Mouse (Mus musculus): ENCODE data around the gene Fam206a. TPM values are rescaled to one million over a fixed set of nuclear protein-coding genes. Genes with fewer than 3 reads are reported as not detected.

Fam206a gene
- polyA plus RNA-seq, 1 experiment from 2014 or later: 14.9 TPM

DNA sequence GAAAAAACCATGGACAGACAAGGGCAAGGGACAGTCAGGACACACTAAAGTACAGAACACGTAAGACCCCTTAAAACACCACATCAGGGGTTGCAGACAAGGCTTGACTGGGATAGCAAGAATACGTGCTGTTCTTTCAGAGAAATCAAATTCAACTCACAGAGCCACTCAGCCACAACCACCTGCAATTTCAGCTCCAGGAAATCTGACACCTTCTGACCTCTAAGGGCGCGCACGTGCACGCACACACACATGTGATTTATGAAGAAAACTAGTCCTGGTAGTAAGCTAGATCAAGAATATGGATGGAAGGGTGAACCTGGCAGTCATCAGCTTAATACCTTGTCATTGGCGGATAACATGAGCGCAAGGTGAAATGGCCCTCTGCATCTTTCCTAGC, 13.0 kb downstream of the Fam206a start:
- Histone ChIP-seq H3K9ac (no peak overlapping the region), H3K4me3 (replicated peaks) (no peak overlapping the region), H3K9me3 (no peaks in the 10 kb centered on the region), H3K4me2 (replicated peaks) (no peak overlapping the region), H3K27me3 (replicated peaks) (no peaks in the 10 kb centered on the region), H3K27ac (no peak overlapping the region), H3K4me1 (replicated peaks) (no peaks in the 10 kb centered on the region), H3K36me3 (no peaks in the 10 kb centered on the region)
- ATAC-seq: no peak
- WGBS: 73% methylated on average over 8 of the region's 8 CpGs

DNA sequence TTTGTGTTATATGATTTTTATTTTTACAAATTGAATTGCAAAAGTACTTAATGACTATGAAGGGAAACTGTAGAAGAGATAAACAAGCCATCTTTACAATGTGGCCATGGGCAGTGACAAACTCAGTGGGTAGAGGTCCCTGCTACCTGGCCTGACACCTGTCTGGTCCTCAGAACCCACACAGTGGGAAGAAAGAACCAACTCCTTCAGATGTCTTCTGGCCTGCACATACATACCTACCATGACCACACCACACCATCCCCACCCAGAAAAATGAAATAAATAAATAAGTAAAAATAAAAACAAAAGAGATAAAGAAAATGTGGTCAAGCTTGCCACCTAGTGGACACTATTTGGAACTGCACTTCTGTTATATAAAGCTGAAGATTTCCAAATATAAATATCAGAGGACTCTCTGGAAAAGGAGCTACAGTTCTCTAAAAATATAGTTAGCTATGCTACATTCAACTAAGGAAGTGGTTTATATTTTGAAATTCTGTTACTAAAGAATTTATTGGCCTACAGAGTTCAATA, 17.9 kb downstream of the Fam206a start:
- ATAC-seq: no peak
- H3K27me3 ChIP-seq (replicated peaks): no peaks in the 10 kb centered on the region
- H3K9ac ChIP-seq: no peak overlapping the region
- H3K27ac ChIP-seq: no peak overlapping the region
- no peaks in the 10 kb centered on the region for H3K9me3 ChIP-seq
- no peaks in the 10 kb centered on the region for H3K4me1 ChIP-seq (replicated peaks)
- H3K4me2 ChIP-seq (replicated peaks): no peak overlapping the region
- no peaks in the 10 kb centered on the region for H3K36me3 ChIP-seq
- H3K4me3 ChIP-seq (replicated peaks): no peak overlapping the region

DNA sequence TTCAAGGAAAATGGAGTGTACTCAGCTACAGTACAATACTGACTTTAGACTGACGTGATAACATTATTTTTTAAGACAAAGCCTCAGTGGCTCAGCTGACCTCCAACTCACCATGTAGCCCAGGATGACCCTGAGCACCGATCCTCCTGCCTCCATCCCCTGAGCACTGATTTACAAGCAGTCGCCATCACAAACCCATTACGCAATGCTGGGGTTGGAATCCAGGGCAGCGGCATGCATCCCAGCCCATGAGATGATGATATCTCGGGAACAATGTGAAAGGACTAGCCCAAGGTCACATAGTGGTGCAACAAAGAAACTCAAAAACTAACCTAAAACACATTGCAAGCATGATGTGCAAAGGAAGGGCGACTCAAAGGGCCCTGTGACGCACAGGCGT, 22.1 kb downstream of the Fam206a start:
- Histone ChIP-seq H3K9me3 (no peaks in the 10 kb centered on the region), H3K4me1 (replicated peaks) (no peaks in the 10 kb centered on the region), H3K4me3 (replicated peaks) (no peak overlapping the region), H3K4me2 (replicated peaks) (no peak overlapping the region), H3K9ac (no peak overlapping the region), H3K27me3 (replicated peaks) (no peaks in the 10 kb centered on the region), H3K36me3 (no peaks in the 10 kb centered on the region; the same call in 1 of the 2 replicates), H3K27ac (no peak overlapping the region)
- 93% methylated on average over 9 of the region's 9 CpGs for WGBS
- no peak for ATAC-seq

DNA sequence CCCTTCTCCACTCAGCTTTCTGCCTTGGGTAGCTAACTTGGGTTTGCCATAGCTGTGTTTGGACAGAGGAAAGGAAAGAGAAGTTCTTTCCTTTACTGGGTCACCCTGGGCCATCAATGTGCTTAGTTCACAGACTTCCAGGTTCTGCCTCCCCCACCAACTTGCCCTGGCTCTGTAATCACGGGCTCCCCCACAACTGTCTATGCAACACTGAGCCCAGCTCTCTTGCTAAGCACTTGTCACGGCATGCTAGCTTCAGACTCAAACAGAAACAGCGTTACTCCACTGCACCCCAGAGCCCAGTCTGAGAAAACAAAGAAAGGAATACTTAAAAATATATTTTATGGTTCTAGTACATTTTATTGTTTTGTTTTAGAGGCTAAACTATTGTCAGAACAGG, 26.8 kb downstream of the Fam206a start:
- 83% methylated on average over 3 of the region's 3 CpGs for WGBS
- ATAC-seq: no peak
- H3K27ac ChIP-seq: no peak overlapping the region
- H3K4me3 ChIP-seq (replicated peaks): no peak overlapping the region
- no peaks in the 10 kb centered on the region for H3K4me1 ChIP-seq (replicated peaks)
- no peaks in the 10 kb centered on the region; the same call in 1 of the 2 replicates for H3K36me3 ChIP-seq
- H3K9ac ChIP-seq: no peak overlapping the region
- H3K9me3 ChIP-seq: no peaks in the 10 kb centered on the region
- no peak overlapping the region for H3K4me2 ChIP-seq (replicated peaks)
- no peaks in the 10 kb centered on the region for H3K27me3 ChIP-seq (replicated peaks)

DNA sequence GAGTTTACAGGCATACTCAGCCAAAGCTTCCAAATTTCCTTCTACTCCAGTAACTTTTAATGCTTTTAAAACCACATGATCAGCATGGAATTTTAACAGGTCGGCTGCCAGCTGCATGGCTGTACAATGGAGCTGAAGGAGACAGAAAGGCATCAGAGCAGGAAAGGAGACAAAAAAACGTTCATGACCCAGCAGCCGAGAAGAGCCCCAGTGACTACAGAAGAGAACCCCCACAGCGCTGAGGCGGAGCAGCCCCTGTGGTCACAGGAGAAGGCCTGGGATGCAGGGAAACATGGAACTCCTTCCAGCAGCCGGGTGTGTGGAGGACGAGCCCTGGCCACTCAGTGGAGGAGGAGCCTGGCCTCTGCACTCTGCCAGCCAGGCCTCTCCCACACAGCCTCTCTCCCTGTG, 27.4 kb downstream of the Fam206a start:
- ATAC-seq: no peak
- H3K9ac ChIP-seq: no peak overlapping the region
- H3K4me1 ChIP-seq (replicated peaks): no peaks in the 10 kb centered on the region
- H3K4me3 ChIP-seq (replicated peaks): no peak overlapping the region
- no peak overlapping the region for H3K4me2 ChIP-seq (replicated peaks)
- no peaks in the 10 kb centered on the region for H3K9me3 ChIP-seq
- H3K27ac ChIP-seq: no peak overlapping the region
- no peaks in the 10 kb centered on the region; the same call in 1 of the 2 replicates for H3K36me3 ChIP-seq
- no peaks in the 10 kb centered on the region for H3K27me3 ChIP-seq (replicated peaks)
- 71% methylated on average over 7 of the region's 7 CpGs for WGBS

DNA sequence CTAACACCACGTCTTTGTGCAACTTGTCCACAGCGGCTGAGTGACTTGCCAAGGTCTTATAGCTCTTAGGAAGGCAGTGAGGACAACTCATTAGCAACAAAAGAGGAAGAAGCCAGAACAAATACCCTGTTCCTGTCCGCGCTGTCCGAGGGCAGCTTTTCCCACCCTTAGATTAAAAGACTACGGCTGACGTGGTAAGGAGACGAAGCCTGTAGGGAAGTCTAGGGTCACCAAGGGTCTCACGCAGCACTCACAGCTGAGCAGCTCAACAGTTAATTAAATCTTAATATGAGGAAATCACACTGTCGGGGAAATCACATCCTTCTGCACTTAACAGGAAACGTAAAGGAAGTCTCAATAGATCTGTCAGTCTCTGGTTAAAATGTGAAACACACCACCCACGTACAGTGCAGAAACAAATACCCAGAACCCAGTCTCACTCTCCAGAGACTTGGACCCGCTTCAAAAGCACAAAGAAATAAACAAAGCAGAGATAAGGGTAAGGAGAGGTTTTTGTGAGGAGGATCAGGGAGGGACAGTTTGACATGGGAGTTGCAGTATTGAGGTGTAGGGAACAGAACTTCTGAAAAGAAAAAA, 29.0 kb downstream of the Fam206a start:
- Histone ChIP-seq H3K4me3 (replicated peaks) (no peak overlapping the region), H3K4me2 (replicated peaks) (no peak overlapping the region), H3K4me1 (replicated peaks) (no peaks in the 10 kb centered on the region), H3K27me3 (replicated peaks) (no peaks in the 10 kb centered on the region), H3K27ac (no peak overlapping the region), H3K9me3 (no peaks in the 10 kb centered on the region), H3K36me3 (peaks cover 4% of the 10 kb centered on the region; the same call in 1 of the 2 replicates), H3K9ac (no peak overlapping the region)
- no peak for ATAC-seq
- 59% methylated on average over 13 of the region's 13 CpGs for WGBS

DNA sequence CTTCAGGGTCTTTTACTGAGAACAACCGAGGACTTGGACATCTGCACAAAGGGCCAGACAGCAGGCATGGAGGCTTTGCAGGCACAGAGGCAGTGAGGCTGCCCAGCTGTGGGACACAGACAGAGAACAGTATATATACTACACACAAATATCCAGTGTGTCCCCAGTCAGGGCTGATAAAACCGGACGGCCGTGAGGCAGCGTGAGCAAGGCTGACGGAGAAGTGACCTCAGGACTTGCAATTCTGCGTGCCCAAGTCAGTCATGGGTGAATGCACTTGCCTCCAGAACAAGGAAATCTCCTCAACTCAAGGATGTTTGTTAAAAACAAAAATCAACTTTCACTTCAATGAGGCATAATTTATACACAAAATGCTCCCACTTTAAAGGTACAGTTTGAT, 29.9 kb downstream of the Fam206a start:
- Histone ChIP-seq H3K4me1 (replicated peaks) (no peaks in the 10 kb centered on the region), H3K9ac (no peak overlapping the region), H3K36me3 (peaks cover 4% of the 10 kb centered on the region; the same call in 1 of the 2 replicates), H3K27me3 (replicated peaks) (no peaks in the 10 kb centered on the region), H3K9me3 (no peaks in the 10 kb centered on the region), H3K27ac (no peak overlapping the region), H3K4me3 (replicated peaks) (no peak overlapping the region), H3K4me2 (replicated peaks) (no peak overlapping the region)
- ATAC-seq: no peak
- WGBS: 85% methylated on average over 7 of the region's 7 CpGs

DNA sequence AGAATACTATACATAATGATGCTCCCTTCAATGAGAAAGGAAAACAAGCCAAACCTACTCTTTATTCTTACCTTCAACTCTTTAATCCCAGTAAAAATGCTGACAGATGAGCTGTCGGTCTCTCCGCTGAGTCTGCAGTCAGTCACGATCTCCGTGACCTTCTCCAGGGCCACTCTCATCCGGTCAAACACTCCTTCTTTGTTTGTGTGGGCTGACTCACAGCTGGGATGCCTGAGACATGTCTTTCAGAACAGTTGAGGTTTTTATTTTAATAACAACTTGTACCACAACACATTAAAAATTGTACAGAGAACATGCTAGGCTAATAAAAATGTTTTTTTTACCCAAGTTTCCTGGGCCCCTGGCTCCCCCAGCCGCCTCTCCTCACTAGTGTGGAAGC, 35.5 kb downstream of the Fam206a start:
- WGBS: 70% methylated on average over 6 of the region's 6 CpGs

DNA sequence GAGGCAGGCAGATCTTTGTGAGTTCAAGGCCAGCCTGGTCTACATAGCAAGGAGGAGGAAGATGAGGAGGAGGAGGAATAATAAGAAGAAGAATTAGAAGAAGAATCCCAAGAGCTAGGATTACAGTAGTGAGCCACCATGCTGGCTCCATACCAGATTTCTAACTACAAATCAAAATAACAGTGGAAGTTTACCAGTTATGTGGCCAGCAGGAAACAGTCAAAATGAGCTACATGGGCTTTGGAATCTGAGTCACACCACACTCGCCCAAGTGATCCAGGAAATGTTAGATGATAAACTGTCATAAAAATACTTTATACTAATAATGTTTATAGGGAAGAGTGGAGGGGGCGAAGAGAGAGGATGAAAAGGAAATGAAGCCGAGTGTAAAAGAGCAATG, 38.2 kb downstream of the Fam206a start:
- H3K27me3 ChIP-seq (replicated peaks): no peaks in the 10 kb centered on the region
- H3K9me3 ChIP-seq: no peaks in the 10 kb centered on the region
- no peak overlapping the region for H3K4me3 ChIP-seq (replicated peaks)
- H3K27ac ChIP-seq: no peak overlapping the region
- H3K4me2 ChIP-seq (replicated peaks): no peak overlapping the region
- H3K9ac ChIP-seq: no peak overlapping the region
- 0 out of 2 replicates have a peak, but pooled peaks cover 5% of the 10 kb centered on the region for H3K36me3 ChIP-seq
- H3K4me1 ChIP-seq (replicated peaks): no peaks in the 10 kb centered on the region
- WGBS: 56% methylated on average over 3 of the region's 3 CpGs
- no peak for ATAC-seq

More for the DNA sequence above, 35.5 kb downstream of the Fam206a start:
- peaks cover 4% of the 10 kb centered on the region; the same call in 1 of the 2 replicates for H3K36me3 ChIP-seq
- H3K9me3 ChIP-seq: no peaks in the 10 kb centered on the region
- H3K4me1 ChIP-seq (replicated peaks): no peaks in the 10 kb centered on the region
- H3K27ac ChIP-seq: no peak overlapping the region
- H3K27me3 ChIP-seq (replicated peaks): no peaks in the 10 kb centered on the region
- no peak for ATAC-seq
- H3K9ac ChIP-seq: no peak overlapping the region
- no peak overlapping the region for H3K4me2 ChIP-seq (replicated peaks)
- no peak overlapping the region for H3K4me3 ChIP-seq (replicated peaks)

DNA sequence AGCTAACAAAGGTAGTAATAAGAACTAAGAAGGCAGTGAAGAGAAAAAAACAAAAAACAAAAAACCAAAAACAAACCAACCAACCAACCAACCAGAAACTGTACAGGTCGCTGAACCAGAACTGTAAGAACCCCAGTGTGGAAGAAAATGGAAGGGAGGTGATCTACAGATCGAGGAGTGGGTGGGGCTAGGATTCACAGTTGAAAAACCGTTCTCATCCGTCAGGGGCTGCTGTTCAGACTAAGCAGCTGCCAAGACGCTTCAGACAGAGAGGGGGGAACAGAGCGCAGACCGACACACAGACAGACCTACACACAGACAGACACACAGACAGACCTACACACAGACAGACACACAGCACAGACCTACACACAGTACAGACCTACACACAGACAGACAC, 40.4 kb downstream of the Fam206a start:
- no peak overlapping the region for H3K9ac ChIP-seq
- H3K4me3 ChIP-seq (replicated peaks): no peak overlapping the region
- H3K27me3 ChIP-seq (replicated peaks): no peaks in the 10 kb centered on the region
- H3K9me3 ChIP-seq: no peaks in the 10 kb centered on the region
- 76% methylated on average over 7 of the region's 7 CpGs for WGBS
- H3K36me3 ChIP-seq: 0 out of 2 replicates have a peak, but pooled peaks cover 6% of the 10 kb centered on the region
- no peak for ATAC-seq
- H3K4me1 ChIP-seq (replicated peaks): 0 out of 2 replicates have a peak, but pooled peaks cover 3% of the 10 kb centered on the region
- no peak overlapping the region for H3K27ac ChIP-seq
- H3K4me2 ChIP-seq (replicated peaks): no peak overlapping the region

DNA sequence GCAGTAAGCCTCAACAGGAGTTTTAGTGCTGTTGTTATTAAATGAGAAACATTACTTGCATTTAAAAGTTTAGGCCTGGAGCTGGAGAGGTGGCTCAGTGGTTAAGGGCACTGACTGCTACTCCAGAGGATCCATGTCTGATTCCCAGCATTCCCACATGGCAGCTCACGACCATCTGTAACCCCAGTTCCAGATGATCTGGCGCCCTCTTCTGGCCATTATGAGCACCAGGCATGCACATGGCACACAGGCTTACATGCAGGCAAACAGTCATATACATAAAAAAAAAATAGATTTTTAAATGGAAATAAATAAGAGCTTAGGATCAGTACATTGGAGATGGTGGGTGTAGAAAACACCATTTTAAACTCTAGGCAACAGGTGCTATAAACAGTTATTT, 41.8 kb downstream of the Fam206a start:
- Histone ChIP-seq H3K4me2 (replicated peaks) (no peak overlapping the region), H3K27me3 (replicated peaks) (no peaks in the 10 kb centered on the region), H3K4me1 (replicated peaks) (0 out of 2 replicates have a peak, but pooled peaks cover 3% of the 10 kb centered on the region), H3K36me3 (0 out of 2 replicates have a peak, but pooled peaks cover 8% of the 10 kb centered on the region), H3K4me3 (replicated peaks) (no peak overlapping the region), H3K9ac (no peak overlapping the region), H3K9me3 (no peaks in the 10 kb centered on the region), H3K27ac (no peak overlapping the region)
- no peak for ATAC-seq
- WGBS: 92% methylated on average over 2 of the region's 2 CpGs

DNA sequence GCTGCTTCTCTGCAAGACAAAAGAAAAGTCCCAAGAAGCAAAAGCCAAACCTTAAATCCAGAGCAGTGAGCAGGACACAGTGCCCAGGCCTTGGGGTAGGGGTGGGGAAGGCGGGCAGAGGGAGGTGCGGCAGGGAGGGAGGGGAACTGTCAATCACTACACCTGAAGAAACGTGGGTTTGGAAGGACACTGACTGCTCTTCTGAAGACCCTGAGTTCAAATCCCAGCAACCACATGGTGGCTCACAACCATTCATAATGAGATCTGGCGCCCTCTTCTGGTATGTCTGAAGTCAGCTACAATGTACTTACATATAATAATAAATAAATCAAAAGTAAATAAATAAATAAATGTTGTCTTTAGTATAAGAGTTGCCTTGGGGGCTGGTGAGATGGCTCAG, 42.8 kb downstream of the Fam206a start:
- 93% methylated on average over 4 of the region's 4 CpGs for WGBS
- Histone ChIP-seq H3K27ac (no peak overlapping the region), H3K4me2 (replicated peaks) (no peak overlapping the region), H3K27me3 (replicated peaks) (no peaks in the 10 kb centered on the region), H3K9ac (no peak overlapping the region), H3K4me3 (replicated peaks) (no peak overlapping the region), H3K9me3 (no peaks in the 10 kb centered on the region), H3K4me1 (replicated peaks) (0 out of 2 replicates have a peak, but pooled peaks cover 3% of the 10 kb centered on the region), H3K36me3 (0 out of 2 replicates have a peak, but pooled peaks cover 8% of the 10 kb centered on the region)
- no peak for ATAC-seq

All from intestine, embryonic 15.5 days (tissue).